Mouse (Mus musculus): ENCODE measurements around the gene Lpar1. TPM values are rescaled to one million over a fixed set of nuclear protein-coding genes. Genes with fewer than 3 reads are reported as not detected.
"Not testable (repeated sequence)": the region's sequence is repeated elsewhere in the genome, so short reads cannot be mapped to it uniquely, and the experiment has no call there.

Lpar1 gene
- total RNA-seq, 2 experiments from 2014 or later: 8.0 to 9.9 TPM

DNA sequence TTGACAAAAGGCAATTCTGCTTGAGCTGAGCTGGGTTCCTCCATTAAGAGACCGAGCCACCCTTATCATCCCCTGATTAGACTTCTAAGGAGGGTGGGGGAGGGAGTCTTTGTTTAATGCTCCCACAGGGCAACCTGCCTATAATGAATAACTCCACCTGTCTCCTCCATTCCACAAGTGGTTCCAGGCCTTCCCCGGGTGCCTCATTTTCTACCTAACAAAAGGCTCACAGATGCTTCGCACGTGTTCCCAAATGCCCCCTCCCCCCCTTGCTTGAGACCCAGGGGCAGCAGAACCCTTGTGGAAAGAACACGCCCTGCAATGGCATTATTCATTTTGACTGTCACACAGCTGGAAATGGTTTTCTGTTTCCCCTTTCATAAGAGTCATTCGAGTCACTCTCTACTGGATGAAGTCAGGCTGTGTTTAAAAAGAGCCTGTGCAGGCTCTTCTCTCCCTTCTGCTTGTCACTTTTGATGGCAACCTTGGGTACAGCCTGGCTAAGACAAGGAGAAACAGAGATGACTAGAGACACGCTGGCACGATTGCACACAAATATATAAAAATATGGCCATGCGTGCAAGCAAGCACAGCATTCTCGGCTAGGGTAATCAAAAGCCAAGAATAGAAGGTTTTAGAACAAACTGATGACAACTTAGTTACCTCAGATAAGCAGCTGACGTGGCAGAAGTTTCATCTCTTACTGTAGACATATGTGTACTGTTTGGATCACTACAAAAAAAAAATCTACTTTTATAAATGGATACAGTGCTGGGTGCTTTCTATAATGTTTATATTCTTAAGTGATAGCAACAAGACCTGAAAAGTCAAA lies 7.0 kb downstream of the Lpar1 start:
- no peak for DNase-seq (ENCODE audit: low spot score in 2 of 2)

DNA sequence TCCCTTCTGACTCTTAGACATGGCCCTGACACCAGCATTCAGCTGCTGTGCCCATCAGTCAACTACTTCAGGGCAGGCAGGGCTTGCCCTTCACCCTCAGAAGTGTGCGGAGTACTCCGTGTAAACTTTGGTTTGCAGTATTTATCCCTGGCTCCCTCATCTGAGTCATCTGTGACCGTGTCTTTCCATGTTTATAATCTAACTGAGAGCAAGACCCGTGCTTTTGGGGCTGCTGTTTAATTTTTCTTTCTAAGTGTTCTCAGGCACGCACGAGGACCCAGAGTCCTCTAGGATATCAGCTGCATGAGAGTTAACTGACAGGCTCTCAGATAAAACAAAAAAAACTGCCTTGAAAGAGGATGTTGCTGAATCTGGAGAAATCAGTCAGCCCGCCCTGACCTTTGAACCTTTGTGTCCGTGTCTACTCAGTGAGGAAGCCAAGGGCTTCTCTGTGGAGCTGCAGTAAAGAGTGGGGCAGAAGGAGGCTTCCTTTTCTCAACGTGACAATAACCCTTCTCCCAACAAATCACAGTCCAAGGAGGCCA lies 7.7 kb downstream of the Lpar1 start:
- no peak for DNase-seq (ENCODE audit: low spot score in 2 of 2)

DNA sequence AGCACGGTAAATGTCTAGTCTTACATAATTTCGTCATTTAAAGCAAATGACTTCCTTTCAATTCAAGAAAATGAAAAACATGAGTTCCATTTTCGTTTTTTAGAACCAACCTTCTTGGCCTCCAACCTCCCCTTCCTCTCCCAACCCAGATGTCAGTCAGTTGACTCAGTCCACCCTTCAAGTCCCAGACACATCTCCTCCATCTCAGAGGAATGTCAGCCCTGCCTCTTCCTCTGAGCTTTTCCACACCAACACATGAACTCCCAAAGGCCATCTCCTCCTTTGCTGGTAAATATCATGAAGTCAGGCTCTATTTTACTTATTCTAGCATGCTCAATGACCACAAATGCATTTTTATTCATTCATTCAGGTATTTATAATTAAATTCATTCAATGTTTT lies 10.5 kb downstream of the Lpar1 start:
- no peak for DNase-seq (ENCODE audit: low spot score in 2 of 2)

DNA sequence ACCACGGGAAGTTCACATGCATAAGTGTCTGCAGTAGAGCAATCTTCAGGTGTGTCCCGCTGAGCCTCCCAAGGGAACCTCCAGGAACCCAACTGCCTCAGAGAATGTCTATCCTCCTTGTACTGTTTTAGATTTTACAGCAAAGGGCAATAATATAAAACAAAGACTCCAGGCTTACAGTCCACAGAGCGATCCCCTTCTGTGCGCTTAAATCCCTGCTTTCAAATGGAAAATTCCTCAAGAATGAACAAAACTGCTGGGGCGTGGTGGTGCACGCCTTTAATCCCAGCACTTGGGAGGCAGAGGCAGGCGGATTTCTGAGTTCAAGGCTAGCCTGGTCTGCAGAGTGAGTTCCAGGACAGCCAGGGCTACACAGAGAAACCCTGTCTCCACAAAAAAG lies 11.0 kb downstream of the Lpar1 start:
- DNase-seq (ENCODE audit: low spot score in 2 of 2): not testable (repeated sequence)

DNA sequence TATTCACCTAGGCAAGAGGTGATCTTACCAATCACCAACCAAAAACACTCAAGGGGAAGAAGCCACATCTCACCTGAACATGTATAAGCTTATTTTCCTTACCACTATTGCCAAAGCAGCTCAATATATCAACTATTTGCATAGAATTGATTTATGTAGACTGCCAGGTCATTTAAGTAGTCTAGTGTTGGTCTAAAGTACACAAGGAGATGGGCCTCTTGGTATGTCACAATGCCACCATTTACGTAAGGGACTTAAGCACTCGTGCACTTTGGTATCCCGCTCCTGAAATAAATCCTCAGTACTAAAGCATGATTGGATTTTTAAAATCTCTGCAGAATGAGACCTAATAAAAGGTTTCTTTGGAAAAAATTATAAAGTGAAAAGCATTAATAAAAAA lies 12.9 kb downstream of the Lpar1 start:
- DNase-seq (ENCODE audit: low spot score in 2 of 2): no peak

DNA sequence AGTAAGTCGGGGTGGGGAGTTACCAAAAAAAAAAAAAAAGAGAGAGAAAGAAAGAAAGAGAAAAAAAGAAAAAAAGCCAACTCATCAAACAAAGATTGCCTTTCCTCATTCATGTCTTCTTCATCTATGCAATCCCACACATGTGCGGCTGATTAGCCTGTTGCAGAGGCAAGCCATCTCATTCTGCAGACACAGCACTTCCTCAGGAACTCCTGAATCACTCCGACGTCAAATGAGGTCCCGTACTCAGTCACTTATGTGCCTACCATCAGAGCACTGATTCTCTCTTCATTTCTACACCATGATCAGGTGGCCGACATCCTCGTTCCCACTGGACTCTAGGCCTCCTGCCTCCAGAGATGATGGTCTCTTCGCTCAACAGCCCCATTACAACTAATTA lies 13.3 kb downstream of the Lpar1 start:
- DNase-seq (ENCODE audit: low spot score in 2 of 2): no peak

DNA sequence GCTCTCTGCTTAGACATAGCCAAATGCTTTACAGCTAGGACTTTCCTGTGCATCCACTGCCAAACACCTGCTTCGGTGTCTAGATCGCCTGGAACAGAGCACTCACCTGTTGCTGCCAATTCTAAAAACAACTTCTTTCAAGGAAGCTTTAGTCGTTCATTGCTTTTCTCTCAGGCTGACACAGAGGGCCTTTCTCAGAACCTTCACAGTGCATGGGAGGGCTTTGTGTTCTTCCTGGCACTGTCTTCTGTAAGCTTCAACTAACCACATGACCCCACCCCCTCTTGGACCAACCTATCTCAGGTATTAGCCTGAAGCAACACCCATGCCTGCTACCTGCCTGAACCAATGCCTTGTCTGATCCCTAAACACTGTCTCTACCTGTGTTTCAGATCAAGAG lies 15.0 kb downstream of the Lpar1 start:
- DNase-seq (ENCODE audit: low spot score in 2 of 2): no peak

DNA sequence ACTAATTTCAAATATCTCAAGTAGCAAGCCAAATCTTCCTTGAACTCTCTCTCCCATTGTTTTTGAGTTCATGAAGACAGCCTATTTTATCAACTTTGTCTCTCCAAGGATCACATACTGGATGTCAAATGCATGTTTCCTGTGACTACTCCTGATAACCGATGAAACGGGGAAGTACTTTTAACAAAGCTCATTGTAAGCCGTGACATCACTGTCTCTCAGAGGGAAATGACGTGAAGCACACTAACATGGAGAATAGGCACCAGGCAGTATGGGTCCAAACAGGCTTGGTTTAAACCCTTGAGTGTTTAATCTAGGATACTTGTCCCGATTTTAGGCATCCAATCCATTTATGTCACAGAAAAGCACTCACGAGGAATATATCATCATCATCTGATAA lies 17.9 kb downstream of the Lpar1 start:
- no peak for DNase-seq (ENCODE audit: low spot score in 2 of 2)

DNA sequence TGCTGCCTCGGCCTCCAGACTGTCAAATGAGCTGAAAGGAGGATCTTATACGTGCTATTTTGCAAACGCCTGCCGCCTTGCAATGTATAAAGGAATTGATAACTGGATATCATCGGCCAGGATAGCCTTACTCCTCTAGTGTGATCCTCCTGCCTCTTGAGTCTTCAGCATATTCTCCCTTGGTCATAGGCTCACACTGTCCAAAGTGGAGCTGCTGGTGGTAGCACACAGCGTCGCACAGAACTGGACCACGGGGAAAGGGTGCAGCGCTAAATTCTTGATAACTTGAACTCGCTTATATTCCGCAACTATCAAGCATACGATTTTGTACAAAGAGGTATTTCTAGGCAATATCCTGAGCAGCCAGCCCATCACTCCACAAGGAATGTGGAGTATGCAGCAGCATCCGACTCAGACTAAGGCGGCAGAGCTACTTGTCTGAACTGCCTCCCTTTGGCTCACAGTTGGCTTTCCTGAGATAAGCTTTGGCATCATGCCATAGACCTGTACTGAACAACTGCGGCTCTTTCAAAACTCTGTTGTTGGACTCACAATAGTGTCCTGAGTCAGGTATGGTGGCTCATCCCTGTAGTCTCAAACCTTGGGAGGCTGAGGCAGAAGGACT lies 18.9 kb downstream of the Lpar1 start:
- no peak for DNase-seq (ENCODE audit: low spot score in 2 of 2)

DNA sequence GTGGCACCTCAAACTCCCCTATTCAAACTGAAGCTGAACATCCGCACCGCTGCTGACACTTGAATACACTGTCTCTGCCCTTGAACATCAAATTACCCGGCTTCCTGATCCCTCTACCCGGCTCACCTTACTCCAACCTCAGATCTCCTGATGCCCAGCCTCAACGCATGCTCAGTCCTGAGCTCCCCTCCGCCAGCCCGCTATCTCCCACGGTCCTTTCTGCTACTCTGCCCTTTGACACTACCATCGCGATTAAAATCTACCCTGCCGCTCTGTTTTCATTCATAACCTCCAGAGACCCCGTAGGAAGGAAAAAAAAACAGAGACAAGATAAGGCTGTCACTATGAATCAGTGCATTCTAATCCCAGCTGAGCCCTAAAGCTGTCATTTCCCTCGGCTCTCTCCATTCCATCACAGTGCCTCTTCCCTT lies 19.5 kb downstream of the Lpar1 start:
- DNase-seq (ENCODE audit: low spot score in 2 of 2): no peak

DNA sequence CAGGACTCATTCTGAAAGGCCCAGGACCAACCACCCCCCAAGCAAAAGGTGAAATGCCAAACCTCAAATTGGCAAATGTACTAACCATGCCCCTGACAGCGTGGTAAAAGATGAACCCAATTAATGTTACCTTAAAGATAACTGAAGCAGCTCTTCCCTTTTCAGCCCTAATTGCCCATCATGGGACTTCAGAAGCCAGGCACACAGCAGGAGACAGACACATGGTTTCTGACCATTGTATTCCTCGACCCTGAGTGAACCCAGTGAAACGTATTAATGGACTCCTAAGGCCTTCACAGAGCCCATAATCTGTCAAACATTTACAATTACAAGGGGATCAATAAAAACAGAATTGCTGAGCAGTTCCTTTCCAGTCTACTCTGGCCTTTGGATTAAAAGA lies 20.2 kb downstream of the Lpar1 start:
- DNase-seq (ENCODE audit: low spot score in 2 of 2): no peak

DNA sequence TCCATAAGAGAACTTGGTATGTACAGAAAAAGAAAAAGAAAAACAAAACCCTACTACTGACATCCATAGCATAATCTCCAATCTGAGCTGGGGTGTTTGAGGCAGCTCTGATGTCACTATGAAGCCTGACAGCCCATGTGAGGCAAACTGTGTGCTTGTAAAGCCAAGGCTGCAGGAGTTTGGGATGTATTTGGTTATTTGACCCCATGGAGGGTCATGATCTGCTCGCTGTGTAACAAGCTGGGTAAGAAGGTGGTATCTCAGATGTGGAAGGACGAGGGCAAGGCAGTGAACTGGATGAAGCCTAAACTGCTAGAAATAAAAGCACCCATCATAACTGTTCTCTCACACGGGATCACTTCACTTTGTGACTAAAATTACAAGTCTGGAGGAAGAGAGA lies 21.4 kb downstream of the Lpar1 start:
- DNase-seq (ENCODE audit: low spot score in 2 of 2): no peak

DNA sequence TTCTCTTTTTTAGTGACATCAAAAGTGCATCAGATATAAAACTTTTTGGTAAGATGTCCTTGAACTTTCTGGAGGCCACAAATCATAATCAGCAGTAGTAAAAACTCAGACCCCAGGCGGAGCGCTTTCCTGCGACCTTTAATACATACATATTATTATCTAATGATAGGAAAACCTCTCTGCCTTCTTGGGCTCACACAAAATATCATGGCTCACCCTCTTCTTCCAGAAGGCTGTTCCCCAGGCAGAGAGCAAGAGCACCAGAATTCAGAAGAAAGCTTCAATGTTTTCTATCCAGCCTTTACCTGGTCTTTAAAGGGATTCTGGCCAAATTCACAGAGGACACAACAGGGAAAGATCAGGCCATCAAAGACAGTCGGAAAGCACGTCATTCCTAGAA lies 23.0 kb downstream of the Lpar1 start:
- no peak for DNase-seq (ENCODE audit: low spot score in 2 of 2)

DNA sequence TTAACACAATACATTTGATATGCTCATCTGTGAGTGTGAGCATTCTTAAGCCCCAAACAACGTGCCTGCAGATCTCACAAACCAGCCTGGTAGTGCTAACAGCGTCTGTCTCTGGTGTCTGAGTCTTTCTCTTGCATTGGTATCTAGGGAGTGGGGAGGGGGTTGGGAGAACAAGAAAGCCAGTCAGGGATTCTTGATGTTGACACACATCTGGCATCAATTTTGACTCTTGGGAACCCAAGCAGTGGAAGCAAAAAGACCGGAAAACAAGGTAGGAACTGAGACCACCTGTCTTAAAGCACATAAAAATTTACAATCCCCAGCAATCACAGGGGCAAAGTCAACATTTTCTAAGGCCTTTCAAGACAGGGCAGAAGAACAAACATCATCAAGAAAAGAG lies 23.4 kb downstream of the Lpar1 start:
- DNase-seq (ENCODE audit: low spot score in 2 of 2): no peak

DNA sequence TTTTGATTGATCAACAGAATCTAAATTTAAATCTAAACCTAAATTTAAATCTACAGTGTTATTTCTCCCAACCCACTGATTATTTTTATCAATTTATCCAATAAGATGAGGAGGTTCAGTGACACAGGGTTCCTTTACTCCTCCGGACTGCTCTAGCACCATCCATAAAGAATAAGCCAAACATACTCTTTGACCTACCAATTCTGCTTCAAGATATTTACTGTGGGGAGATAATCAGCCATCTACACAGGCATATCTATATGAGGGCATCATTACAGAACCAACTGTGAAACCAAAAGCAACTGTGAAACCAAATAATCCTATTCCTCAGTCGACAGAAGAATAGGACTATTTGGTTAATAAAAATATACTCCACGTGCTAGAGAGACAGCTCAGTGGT lies 25.8 kb downstream of the Lpar1 start:
- DNase-seq (ENCODE audit: low spot score in 2 of 2): no peak

DNA sequence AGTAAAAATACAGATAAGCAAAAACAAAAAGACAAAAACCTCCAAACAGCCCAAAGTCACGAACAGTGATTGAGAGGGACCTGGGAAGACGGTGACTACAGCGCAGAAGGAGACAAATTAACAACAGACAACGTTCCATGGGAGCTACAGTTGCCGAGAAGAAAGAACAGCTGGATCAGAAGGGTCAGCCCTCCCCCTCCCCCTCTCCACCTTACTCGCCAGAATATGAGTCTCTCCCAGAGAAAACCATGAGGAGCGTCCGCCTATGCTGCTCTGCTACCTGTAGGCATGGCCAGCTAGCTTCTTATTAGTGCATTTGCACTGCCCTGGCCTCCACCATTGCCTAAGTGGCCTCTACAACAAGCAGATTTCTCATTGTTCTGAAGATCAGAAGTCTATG lies 32.6 kb downstream of the Lpar1 start:
- DNase-seq (ENCODE audit: low spot score in 2 of 2): no peak

DNA sequence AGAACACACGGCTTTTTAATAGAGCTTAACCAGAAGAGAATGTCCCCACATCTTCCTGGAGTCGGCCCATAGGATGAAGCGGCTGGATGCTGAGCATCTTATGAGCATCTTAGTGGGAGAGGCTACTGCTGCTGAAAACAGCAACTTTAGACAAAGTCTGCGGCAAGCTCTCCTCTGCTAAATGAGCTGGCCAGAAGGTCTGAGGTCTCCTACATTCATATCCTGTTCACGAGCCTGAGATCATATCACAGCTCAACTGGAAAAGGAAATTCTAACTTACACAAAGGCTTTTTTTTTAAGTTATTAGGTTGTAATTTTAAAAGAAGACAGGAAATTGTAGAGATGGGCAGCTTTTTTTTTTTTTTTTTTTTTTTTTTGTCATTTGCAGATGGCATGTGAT lies 33.2 kb downstream of the Lpar1 start:
- DNase-seq (ENCODE audit: low spot score in 2 of 2): no peak

DNA sequence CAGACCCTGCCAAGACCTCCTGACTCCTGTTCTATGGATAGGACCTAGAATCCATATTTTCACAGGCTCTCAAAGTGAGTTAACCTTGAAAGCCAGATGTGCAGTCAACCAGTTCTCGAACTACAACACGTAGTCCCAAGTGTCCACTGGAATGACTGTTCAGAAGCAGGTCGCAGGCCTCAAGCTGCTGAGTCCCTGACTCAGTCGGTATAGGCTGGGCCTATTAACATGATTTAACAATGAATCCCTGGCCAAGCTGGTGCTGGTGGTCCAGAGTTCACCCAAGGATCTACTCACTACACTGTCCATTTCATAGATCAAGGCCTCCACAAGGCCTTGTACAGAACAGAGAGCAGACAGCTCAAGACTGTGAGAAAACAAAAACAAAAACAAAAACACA lies 33.8 kb downstream of the Lpar1 start:
- DNase-seq (ENCODE audit: low spot score in 2 of 2): no peak

DNA sequence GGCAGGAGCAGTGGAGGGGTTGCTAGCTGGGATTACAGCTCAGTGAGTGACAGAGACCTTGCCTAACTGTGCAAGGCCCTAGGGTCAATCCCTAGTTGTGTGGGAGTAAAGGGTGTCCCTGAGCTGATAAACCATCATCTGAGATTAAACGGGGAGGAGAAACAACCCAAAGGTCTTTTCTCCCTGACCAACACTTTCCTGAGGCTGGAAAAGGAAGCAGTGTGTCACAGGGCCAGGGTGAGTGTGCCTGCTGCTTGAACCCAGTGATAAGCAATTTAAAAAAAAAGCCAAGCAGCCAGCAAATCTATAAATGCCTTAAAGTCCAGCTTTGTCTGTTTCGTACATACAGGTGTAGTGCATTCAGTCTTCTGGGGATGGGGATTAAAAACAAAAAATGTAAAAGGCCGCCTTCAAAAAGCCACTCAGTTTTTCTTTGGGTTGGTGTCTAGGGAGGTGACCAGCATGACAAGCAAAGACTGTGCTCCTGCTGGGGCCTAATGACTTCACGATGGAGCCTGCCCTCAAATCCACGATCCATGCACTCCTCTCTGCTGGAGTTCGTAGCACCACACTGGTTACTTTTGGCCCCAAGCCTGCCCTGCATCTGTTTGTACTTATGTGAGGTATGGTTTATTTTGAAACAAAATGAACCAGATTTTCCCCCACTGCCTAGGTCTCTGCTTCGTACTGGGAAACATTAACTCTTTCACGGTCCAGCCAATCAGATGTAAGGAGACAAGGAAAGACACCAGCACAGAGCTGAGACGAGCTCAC lies 35.3 kb downstream of the Lpar1 start:
- no peak for DNase-seq (ENCODE audit: low spot score in 2 of 2)

DNA sequence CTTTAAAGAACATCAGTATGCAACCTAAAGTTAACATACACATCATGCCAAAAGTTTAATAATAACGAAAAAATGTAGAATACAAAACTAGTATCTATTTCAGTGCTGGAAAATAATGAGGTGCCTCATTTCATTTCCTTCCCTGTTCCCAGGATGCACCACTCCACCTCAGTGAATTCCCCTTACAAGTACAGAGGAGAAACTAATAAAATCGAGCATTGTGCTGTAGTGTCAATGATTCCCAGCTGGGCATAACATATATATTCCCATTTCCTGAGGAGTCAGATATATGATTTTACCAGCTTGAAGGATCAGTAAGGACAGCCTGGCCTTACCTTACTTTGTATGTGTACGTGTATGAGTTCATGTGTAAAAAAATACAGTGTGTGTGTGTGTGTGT lies 36.9 kb downstream of the Lpar1 start:
- DNase-seq (ENCODE audit: low spot score in 2 of 2): no peak

DNA sequence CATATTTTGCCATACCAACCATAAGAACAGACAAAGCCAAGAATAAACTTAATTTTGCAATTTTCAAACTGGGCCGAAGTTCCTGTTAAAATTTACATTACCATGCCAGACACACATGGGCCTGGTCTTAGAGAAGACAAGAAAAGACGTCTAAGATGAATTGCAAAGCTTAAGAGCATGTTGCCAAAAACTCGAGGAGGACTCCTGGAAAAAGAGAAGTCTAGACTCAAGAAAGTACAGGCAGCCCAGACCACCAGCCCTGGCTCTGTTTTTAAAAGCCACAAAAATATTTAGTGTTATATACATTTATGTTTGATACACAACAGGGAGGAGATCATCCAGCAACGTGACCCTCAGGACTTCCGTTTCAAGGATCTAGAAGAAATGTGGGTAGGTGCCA lies 37.5 kb downstream of the Lpar1 start:
- no peak for DNase-seq (ENCODE audit: low spot score in 2 of 2)

DNA sequence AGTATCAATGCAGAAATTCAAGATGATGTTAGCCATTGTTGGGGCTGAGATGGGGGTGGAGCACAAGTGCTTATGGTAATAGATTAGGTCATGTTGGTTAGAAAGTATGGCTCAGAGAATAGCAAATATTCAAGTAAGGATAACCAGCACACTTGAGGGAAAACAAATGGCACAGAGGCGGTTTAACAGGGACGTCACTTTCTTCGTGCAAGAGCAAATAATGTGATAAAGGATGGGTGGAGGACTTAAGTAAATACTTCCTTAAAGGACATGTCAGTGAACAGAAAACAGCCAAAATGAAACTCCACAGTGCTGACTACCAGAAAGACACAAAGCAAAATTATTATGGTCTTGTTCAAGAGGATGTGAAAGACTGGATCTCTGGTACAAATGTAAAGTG lies 42.1 kb downstream of the Lpar1 start:
- no peak for DNase-seq (ENCODE audit: low spot score in 2 of 2)
